Mouse (Mus musculus) limb, embryonic 15.5 days (tissue): ENCODE data around the gene Cdkl1. TPM values are rescaled to one million over a fixed set of nuclear protein-coding genes. Genes with fewer than 3 reads are reported as not detected.
A peak's percentile ranks its signal among the peaks of the same experiment; 100 is the strongest.

Experiments
- ATAC-seq: fragments of 200-750 bp; cut with Nextera tagmentation; 2 replicates; pipeline ENCODE4 v1.8.0; 2017; ENCODE audit warnings: low read depth, moderate TSS enrichment; ENCODE audit not compliant: insufficient number of reproducible peaks, low FRiP score, low TSS enrichment
- H3K27ac ChIP-seq: fragments of 300-500 bp; sonication (generic); 2 replicates; pipeline ENCODE4 v1.5.1; 2015; ENCODE audit warnings: moderate library complexity, mild to moderate bottlenecking, inconsistent platforms
- H3K27me3 ChIP-seq: fragments of 300-500 bp; sonication (generic); 2 replicates; pipeline ENCODE4 v1.6.1; 2015; ENCODE audit warnings: inconsistent platforms
- H3K36me3 ChIP-seq: fragments of 300-500 bp; sonication (generic); 2 replicates; pipeline ENCODE4 v1.6.1; 2015; ENCODE audit warnings: inconsistent platforms
- H3K4me1 ChIP-seq: fragments of 300-500 bp; sonication (generic); 2 replicates; pipeline ENCODE4 v1.6.1; 2015; ENCODE audit warnings: inconsistent platforms
- H3K4me2 ChIP-seq: fragments of 300-500 bp; sonication (generic); 2 replicates; pipeline ENCODE4 v1.6.1; 2015; ENCODE audit warnings: mild to moderate bottlenecking, inconsistent platforms
- H3K4me3 ChIP-seq: fragments of 300-500 bp; sonication (generic); 2 replicates; pipeline ENCODE4 v1.5.1; 2015; ENCODE audit warnings: mild to moderate bottlenecking, inconsistent platforms
- H3K9ac ChIP-seq: fragments of 300-500 bp; sonication (generic); 2 replicates; pipeline ENCODE4 v1.6.1; 2015; ENCODE audit warnings: inconsistent platforms
- H3K9me3 ChIP-seq: fragments of 300-500 bp; sonication (generic); 2 replicates; pipeline ENCODE4 v1.6.1; 2016; ENCODE audit warnings: inconsistent platforms
- WGBS: fragments of 180-500 bp; shearing (Covaris S2); methylation state at CpG from one replicate; pipeline ENCODE4 v1.1.7; 2015; 5-methylcytosine and 5-hydroxymethylcytosine counted together
- polyA plus RNA-seq: library from polyadenylated mRNA; unstranded; fragments of >200 nt; fragmentation: Nextera tagmentation; extraction: Ambion mirVana; gene quantifications from 2 replicates; pipeline ENCODE4 v1.2.1, GENCODE M21; 2015

The Cdkl1 gene
- polyA plus RNA-seq, 1 experiment from 2014 or later: 1.5 TPM

DNA sequence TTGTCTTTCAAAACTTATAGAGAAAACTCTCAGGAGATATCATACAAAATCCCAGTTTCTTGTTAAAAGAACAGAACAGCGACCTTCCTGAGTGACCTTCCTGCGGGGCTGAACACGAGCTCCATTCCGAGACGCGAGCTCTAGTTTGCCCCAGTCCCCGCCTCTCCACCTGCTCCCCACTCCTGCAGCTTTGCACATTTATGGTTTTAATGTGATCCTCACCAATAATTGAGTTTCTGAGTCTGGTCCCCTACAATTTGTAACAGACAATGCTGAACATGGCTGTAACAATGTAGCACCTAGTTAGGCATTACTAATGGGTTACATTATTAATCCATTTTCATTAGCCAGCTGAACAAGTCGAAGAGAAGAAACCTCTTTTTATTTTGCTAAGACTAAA lies 9.6 kb downstream of the Cdkl1 start:
- Histone ChIP-seq H3K36me3 (no peaks in the 10 kb centered on the region), H3K4me1 (peaks cover 5% of the 10 kb centered on the region; the same call in 1 of the 2 replicates), H3K9me3 (no peaks in the 10 kb centered on the region), H3K27me3 (no peaks in the 10 kb centered on the region), H3K4me2 (no peak overlapping the region), H3K27ac (no peak overlapping the region), H3K9ac (no peak overlapping the region), H3K4me3 (no peak overlapping the region)
- 65% methylated on average over 8 of the region's 8 CpGs for WGBS
- no peak for ATAC-seq

DNA sequence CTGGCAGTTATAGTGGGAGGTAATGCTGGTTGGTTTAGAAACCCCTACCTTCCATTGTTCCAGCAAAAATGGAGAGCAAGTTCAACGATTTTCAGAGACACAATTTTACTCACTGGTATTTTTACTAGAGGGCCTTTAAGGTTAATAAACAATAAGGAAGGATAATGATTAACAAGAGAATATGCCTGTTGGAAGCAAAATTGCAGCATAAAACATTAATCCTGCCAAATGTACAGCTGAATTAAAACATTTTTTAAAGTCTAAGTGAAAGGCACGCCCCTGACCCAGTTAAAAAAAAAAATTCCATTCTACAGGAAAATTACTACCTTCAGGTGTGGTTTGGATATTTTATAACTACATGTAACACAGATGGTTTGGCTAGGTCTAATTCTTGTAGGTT lies 13.1 kb downstream of the Cdkl1 start:
- 48% methylated on average over 2 of the region's 2 CpGs for WGBS
- Histone ChIP-seq H3K9ac (no peak overlapping the region), H3K27me3 (no peaks in the 10 kb centered on the region), H3K27ac (no peak overlapping the region), H3K4me2 (no peak overlapping the region), H3K4me1 (peaks cover 7% of the 10 kb centered on the region; the same call in 1 of the 2 replicates), H3K9me3 (no peaks in the 10 kb centered on the region), H3K4me3 (no peak overlapping the region), H3K36me3 (no peaks in the 10 kb centered on the region)
- ATAC-seq: no peak

GRCm38 (mm10) chr12:69777341-69777730 lies 13.7 kb downstream of the Cdkl1 start:
- Histone ChIP-seq H3K4me3 (no peak overlapping the region), H3K27ac (0 out of 2 replicates have a peak overlapping the region, but pooled peaks have one; percentile 22), H3K4me1 (peaks cover 7% of the 10 kb centered on the region; the same call in 1 of the 2 replicates), H3K27me3 (no peaks in the 10 kb centered on the region), H3K9ac (no peak overlapping the region), H3K9me3 (no peaks in the 10 kb centered on the region), H3K36me3 (no peaks in the 10 kb centered on the region), H3K4me2 (no peak overlapping the region)
- ATAC-seq: no peak
- WGBS: 82% methylated on average over 6 of the region's 6 CpGs

- Histone ChIP-seq H3K9ac (no peak overlapping the region), H3K4me2 (no peak overlapping the region), H3K36me3 (no peaks in the 10 kb centered on the region), H3K27ac (no peak overlapping the region), H3K4me3 (no peak overlapping the region), H3K27me3 (no peaks in the 10 kb centered on the region), H3K9me3 (no peaks in the 10 kb centered on the region), H3K4me1 (peaks cover 7% of the 10 kb centered on the region; the same call in 1 of the 2 replicates)
- 66% methylated on average over 11 of the region's 11 CpGs for WGBS
- ATAC-seq: no peak
These were observed 14.3 kb downstream of the Cdkl1 start for GRCm38 (mm10) chr12:69776607-69777340.

DNA sequence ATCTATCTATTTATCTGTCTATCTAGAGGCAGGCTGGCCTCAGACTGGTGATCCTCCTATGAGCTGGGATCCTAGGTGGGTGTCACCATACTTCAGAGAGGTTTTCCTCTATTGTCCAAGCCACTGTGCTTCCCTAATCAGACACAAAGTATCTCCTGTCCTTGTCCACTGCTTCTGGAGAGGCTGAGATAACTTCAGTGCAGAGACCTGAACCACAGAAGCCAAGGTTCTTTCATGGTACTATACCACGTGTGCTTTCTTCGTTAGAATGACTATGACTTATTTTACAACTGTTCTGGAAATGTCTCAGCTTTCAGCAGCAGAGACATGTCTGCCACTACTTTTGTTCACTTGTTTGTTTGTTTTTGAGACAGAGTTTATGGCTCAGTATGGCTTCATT lies 22.2 kb downstream of the Cdkl1 start:
- no peaks in the 10 kb centered on the region for H3K27me3 ChIP-seq
- no peak overlapping the region for H3K4me3 ChIP-seq
- WGBS: 57% methylated on average over 2 of the region's 2 CpGs
- 0 out of 2 replicates have a peak, but pooled peaks cover 6% of the 10 kb centered on the region for H3K4me1 ChIP-seq
- H3K9ac ChIP-seq: no peak overlapping the region
- H3K4me2 ChIP-seq: no peak overlapping the region
- no peak for ATAC-seq
- H3K36me3 ChIP-seq: no peaks in the 10 kb centered on the region
- no peaks in the 10 kb centered on the region for H3K9me3 ChIP-seq
- H3K27ac ChIP-seq: no peak overlapping the region

DNA sequence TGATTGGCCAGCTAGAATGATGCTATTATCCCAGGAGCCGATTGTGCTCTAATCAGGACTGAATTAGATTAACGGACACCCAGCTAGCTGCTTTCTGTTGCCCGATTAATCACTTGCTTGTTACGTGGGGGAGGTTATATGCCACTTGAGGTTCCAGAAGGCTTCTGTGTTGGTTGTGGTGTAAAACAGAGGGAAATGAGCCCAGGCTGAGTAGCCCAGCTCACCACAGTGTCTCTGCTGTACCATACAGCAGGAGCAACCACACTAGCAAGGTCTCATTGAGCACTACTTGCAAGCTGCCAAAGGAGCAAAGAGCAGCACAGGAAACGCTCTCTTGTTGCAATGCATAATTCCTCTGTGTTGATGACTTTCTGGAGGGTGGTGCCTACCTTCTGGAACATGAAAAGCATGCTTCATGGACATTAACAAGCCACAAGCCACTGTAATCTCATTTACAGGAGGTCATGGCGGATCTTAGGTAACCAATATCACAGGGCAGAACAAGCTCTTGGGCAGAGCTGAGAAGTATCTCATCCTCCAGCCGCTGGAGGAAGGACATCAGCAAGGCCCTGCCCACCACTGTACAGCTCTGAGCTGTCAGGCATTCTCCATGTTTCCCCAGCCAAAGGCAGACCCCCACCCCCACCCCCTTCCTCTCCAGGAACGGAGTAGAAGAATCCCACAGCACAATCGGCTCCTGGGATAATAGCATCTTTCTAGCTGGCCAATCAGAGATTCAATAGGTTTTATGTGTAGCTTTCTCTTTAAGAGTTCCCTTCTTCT lies 23.4 kb downstream of the Cdkl1 start:
- Histone ChIP-seq H3K4me1 (0 out of 2 replicates have a peak, but pooled peaks cover 6% of the 10 kb centered on the region), H3K4me2 (no peak overlapping the region), H3K9ac (no peak overlapping the region), H3K27ac (no peak overlapping the region), H3K4me3 (no peak overlapping the region), H3K36me3 (no peaks in the 10 kb centered on the region), H3K9me3 (no peaks in the 10 kb centered on the region), H3K27me3 (no peaks in the 10 kb centered on the region)
- WGBS: 43% methylated on average over 9 of the region's 9 CpGs
- ATAC-seq: no peak

- no peak overlapping the region for H3K9ac ChIP-seq
- no peaks in the 10 kb centered on the region for H3K27me3 ChIP-seq
- no peak overlapping the region for H3K27ac ChIP-seq
- 83% methylated on average over 10 of the region's 10 CpGs for WGBS
- H3K4me1 ChIP-seq: 0 out of 2 replicates have a peak, but pooled peaks cover 6% of the 10 kb centered on the region
- no peak overlapping the region for H3K4me3 ChIP-seq
- H3K4me2 ChIP-seq: no peak overlapping the region
- no peaks in the 10 kb centered on the region for H3K9me3 ChIP-seq
- no peak for ATAC-seq
- H3K36me3 ChIP-seq: no peaks in the 10 kb centered on the region
These were observed 24.7 kb downstream of the Cdkl1 start for GRCm38 (mm10) chr12:69766185-69766904.

GRCm38 (mm10) chr12:69765543-69765942 lies 25.5 kb downstream of the Cdkl1 start:
- no peaks in the 10 kb centered on the region for H3K36me3 ChIP-seq
- no peak overlapping the region for H3K4me3 ChIP-seq
- whole genome bisulfite sequencing: 48% methylated on average over 9 of the region's 9 CpGs
- H3K27ac ChIP-seq: no peak overlapping the region
- peaks cover 12% of the 10 kb centered on the region for H3K4me1 ChIP-seq
- H3K9me3 ChIP-seq: no peaks in the 10 kb centered on the region
- no peak for ATAC-seq
- H3K27me3 ChIP-seq: no peaks in the 10 kb centered on the region
- H3K4me2 ChIP-seq: no peak overlapping the region
- H3K9ac ChIP-seq: no peak overlapping the region

DNA sequence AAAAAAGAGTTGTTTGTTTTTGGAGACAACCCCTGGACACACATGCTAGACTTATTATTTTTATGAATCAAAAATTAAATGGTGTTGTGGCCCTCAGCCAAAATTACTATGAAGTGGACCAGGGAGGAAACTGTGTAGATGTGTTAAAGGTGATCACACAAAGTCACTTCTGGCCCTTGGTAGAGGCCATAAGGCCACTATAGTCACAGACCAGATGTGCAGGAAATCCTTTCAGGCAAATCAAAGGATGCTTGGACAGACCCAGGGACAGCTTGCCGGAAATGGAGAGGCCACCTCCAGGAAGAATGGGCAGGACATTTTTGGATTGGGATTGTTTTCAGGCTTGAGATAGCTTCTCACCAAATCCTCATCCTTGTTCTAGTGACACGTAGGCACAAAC lies 29.5 kb downstream of the Cdkl1 start:
- H3K4me1 ChIP-seq: peaks cover 35% of the 10 kb centered on the region
- 75% methylated on average over 2 of the region's 2 CpGs for WGBS
- no peaks in the 10 kb centered on the region for H3K36me3 ChIP-seq
- H3K4me2 ChIP-seq: no peak overlapping the region
- H3K9ac ChIP-seq: no peak overlapping the region
- H3K27ac ChIP-seq: no peak overlapping the region
- H3K27me3 ChIP-seq: no peaks in the 10 kb centered on the region
- ATAC-seq: no peak
- H3K4me3 ChIP-seq: no peak overlapping the region
- no peaks in the 10 kb centered on the region for H3K9me3 ChIP-seq

DNA sequence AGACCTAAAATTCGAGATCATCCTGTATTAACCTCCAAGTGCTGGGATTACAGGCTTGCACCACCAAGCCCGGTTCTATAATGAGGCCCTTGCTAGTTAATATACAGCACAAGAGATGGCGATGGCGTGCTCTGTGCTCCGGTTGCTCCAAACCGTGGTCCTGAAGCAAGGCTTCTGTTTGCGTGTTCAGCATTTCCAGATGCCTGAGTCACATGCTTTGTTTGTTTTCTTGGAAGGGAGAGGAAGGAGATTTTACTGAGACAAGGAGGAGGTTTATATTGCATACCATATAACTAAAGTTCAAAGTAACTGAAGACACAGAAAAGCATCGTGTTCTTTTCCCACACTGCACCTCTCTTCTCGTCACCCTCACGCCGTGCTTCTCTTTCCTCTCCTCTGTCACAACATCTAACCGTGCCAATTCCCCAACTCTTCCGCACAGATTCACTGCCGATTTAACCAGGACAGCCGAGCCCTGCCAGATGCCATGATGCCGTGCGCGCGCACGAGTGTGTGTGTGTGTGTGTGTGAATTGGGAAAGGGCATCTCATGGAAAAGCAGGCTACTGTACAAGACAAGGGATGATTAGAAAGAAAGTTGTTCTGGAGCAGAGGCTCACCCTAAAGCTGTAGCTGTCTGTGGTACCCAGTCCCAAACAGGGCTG lies 30.2 kb downstream of the Cdkl1 start:
- Histone ChIP-seq H3K9ac (no peak overlapping the region), H3K4me3 (no peak overlapping the region), H3K36me3 (no peaks in the 10 kb centered on the region), H3K27me3 (no peaks in the 10 kb centered on the region), H3K4me1 (peaks cover 35% of the 10 kb centered on the region), H3K9me3 (no peaks in the 10 kb centered on the region), H3K4me2 (no peak overlapping the region), H3K27ac (peak overlapping the region; percentile 47; the same call in 1 of the 2 replicates)
- WGBS: 67% methylated on average over 20 of the region's 20 CpGs
- no peak for ATAC-seq

DNA sequence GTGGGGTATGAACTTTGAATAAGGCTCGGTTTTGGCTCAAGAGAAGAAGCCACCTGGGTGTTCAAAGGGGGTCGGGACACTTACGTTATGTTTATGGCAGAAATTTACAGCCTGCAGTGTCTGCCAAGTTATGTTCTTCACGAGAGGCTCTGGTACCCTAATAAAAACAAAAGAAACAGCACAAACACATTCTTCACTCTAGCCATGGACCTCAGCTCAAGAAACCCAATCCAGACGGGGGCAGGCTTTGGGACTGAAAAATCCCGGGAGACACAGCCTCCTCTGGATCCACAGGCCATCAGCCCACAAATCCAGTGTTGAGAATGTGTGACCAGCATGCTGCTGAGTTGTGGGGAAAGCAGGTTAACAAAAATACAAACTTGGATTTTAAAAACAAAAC lies 31.1 kb downstream of the Cdkl1 start:
- 16% methylated on average over 6 of the region's 6 CpGs for WGBS
- Histone ChIP-seq H3K36me3 (no peaks in the 10 kb centered on the region), H3K27me3 (no peaks in the 10 kb centered on the region), H3K27ac (peak overlapping the region; percentile 59; the same call in 1 of the 2 replicates), H3K4me3 (no peak overlapping the region), H3K9me3 (no peaks in the 10 kb centered on the region), H3K4me2 (no peak overlapping the region), H3K4me1 (peaks cover 32% of the 10 kb centered on the region), H3K9ac (no peak overlapping the region)
- no peak for ATAC-seq
